Mouse (Mus musculus) splenic B cell, adult 2 months (primary cell): Measurements from ENCODE around the gene Igfbp7.

ENCODE experiments used
- DNase-seq: peaks from one replicate; pipeline ENCODE4 v3.0.0-alpha.2; 2011; ENCODE audit warnings: low read depth, low spot score
- H3K27me3 ChIP-seq: 2 replicates; pipeline ENCODE4 v1.6.1; 2012; ENCODE audit warnings: mild to moderate bottlenecking, low read length, moderate library complexity, mixed read lengths; ENCODE audit not compliant: control insufficient read depth, poor library complexity, insufficient read depth, severe bottlenecking
- H3K36me3 ChIP-seq: 2 replicates; pipeline ENCODE4 v1.6.1; 2012; ENCODE audit warnings: mild to moderate bottlenecking, low read length, moderate library complexity, mixed read lengths; ENCODE audit not compliant: control insufficient read depth, poor library complexity, insufficient read depth, severe bottlenecking

Gene Igfbp7

DNA sequence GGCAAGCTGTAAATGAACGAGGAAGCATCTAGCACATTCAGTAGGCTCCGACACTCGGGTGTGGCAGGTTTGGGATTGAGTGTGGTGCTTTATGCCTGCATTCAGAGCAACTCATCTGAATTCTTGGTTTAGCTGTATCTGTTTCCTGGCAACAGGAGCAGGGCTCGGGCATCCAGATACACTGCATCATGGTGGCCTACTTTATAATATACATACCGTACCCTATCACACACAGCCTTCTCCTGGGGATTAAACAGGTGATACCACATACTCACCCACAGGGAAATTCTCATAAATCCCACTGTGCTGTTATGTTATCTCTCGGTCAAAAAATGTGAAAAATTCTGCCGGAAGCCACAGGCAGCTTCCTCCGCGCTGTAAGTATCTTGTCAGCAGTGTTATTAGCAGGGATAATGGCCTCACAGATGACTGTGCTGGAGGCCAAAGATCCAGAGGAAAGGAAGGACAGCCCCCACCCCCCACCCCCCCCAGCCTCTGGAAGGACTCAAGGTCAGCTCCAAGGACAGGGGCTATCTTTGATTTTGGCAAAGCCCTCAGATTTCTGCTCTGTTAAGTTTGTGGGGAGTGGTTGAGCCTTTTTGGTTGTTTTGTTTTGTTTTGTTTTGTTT, 13.7 kb downstream of the Igfbp7 start:
- Histone ChIP-seq H3K27me3 (no peaks in the 10 kb centered on the region), H3K36me3 (no peaks in the 10 kb centered on the region)
- DNase-seq, result no peak

GRCm38 (mm10) chr5:77393094-77393619, 14.7 kb downstream of the Igfbp7 start:
- no peak for DNase-seq
- H3K36me3 ChIP-seq, result no peaks in the 10 kb centered on the region
- no peaks in the 10 kb centered on the region for H3K27me3 ChIP-seq

DNA sequence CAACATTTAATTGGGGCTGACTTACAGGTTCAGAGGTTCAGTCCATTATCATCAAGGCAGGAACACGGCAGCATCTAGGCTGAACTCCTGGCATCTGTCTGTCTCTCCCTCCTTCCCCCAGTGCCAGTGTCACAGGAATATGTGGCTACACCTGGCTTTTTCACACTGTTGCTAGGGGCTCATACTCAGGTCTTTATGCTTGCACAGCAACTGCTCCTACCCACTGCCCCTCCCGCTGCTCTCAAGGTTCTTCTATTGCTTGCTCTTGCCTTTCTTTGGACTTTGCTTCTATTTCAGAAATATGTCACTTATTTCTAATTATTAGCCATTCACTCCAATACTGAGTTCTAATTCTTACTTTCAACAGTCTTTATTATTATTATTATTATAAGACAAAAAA, 17.6 kb downstream of the Igfbp7 start:
- Histone ChIP-seq H3K27me3 (no peaks in the 10 kb centered on the region), H3K36me3 (no peaks in the 10 kb centered on the region)
- no peak for DNase-seq

- no peaks in the 10 kb centered on the region for H3K27me3 ChIP-seq
- DNase-seq, result no peak
Observed at GRCm38 (mm10) chr5:77388359-77388758, 19.5 kb downstream of the Igfbp7 start.

GRCm38 (mm10) chr5:77387414-77387704, 20.5 kb downstream of the Igfbp7 start:
- no peaks in the 10 kb centered on the region for H3K36me3 ChIP-seq
- DNase-seq, result no peak
- H3K27me3 ChIP-seq, result no peaks in the 10 kb centered on the region

More at GRCm38 (mm10) chr5:77388359-77388758, 19.5 kb downstream of the Igfbp7 start:
- no peaks in the 10 kb centered on the region for H3K36me3 ChIP-seq

DNA sequence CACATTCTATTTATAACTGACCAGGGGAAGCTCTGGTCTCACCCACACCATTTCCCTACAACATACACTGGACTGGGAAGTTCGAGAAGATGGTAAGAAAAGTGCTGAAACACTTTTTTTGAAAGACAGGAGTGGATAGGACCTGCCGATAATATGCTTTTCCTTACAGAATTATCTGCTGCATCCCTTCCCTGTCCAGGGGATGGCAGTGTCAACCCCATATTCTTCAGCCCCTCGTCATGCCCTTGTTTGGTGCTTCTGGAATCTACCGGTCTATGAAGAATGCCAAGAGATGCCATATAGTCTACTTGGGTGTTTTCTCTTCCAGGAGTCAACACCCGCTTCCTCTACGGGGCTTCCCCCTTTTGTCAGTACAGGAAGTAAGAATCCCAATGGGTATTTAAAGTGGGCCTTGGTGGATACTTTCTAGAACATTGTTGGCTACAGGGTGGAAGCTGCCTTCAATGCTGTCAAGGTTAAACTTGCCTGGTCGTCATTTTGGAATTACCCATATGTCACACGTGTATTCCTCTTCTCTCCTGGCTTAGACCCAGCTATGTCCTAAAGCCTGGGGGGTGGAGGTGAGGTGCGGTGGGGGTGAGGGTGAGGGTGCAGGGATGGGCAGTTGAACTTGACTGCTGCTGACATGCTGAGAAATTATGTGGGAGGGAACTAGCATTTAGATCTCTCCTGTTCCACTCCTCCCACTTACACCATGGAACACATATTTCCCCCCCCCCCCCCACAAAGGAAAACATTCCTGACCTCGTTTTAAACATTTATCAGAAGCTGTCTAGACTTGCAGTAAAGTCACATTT, 21.0 kb downstream of the Igfbp7 start:
- Histone ChIP-seq H3K27me3 (no peaks in the 10 kb centered on the region), H3K36me3 (no peaks in the 10 kb centered on the region)
- no peak for DNase-seq

GRCm38 (mm10) chr5:77385900-77386595, 21.8 kb downstream of the Igfbp7 start:
- no peaks in the 10 kb centered on the region for H3K36me3 ChIP-seq
- H3K27me3 ChIP-seq, result no peaks in the 10 kb centered on the region
- no peak for DNase-seq

GRCm38 (mm10) chr5:77385221-77385620, 22.6 kb downstream of the Igfbp7 start:
- H3K27me3 ChIP-seq, result no peaks in the 10 kb centered on the region
- no peaks in the 10 kb centered on the region for H3K36me3 ChIP-seq
- DNase-seq, result no peak

DNA sequence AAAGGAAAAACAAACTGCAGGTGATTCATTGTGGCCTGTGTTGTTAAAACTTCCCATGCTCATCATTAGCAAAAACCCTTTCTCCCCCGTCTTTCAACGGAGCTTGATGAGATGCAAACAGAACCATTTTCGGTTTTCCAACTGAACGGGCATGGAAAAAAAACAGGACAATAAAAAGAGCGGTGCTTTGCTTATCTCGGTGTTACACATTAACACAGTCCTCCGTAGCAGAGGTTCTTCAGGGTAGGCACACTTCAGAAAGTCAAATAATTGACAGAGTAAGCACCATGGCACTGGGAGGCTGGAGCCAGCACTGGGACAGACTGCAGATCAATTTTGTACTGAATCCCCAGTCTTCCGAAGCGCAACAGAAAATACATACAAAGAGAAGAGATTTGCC, 23.1 kb downstream of the Igfbp7 start:
- DNase-seq, result no peak
- no peaks in the 10 kb centered on the region for H3K27me3 ChIP-seq
- no peaks in the 10 kb centered on the region for H3K36me3 ChIP-seq

DNA sequence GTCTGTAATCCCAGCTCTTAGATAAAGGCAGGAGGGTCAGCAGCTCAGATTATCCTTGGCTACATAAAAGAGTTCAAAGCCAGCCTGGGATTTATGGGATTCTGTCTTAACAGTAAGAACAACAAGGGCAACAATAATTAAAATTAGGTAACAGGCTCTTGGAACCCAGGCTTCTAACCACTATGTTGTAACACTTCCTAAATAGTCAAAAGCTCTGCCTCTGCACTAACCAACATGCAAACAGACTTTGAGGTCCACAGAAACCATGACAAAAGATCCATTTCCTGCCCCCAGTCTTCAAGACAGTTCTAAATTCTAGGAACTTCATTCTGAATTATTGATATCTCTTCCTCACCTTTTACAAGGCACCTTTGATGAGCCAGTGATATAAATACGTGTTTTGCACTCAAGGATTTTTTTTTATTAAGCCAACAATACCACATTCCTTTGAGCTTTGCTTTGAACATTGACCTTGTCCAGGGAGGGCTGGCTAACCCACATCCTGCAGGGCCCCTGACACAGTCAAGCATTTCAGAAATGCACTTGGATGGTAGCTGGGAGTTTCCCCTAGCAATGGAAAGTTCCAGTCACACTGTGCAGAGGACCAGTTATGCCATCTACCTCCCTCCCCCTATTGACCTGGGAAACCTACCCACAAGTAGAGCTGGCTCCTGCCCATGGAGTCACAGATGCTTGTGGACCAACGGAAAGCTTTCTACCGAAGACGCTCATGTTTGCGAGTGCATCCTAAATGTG, 23.9 kb downstream of the Igfbp7 start:
- Histone ChIP-seq H3K36me3 (no peaks in the 10 kb centered on the region), H3K27me3 (no peaks in the 10 kb centered on the region)
- DNase-seq, result no peak

GRCm38 (mm10) chr5:77381686-77382085, 26.2 kb downstream of the Igfbp7 start:
- no peak for DNase-seq
- H3K36me3 ChIP-seq, result no peaks in the 10 kb centered on the region
- no peaks in the 10 kb centered on the region for H3K27me3 ChIP-seq

GRCm38 (mm10) chr5:77381283-77381682, 26.6 kb downstream of the Igfbp7 start:
- DNase-seq, result no peak
- no peaks in the 10 kb centered on the region for H3K36me3 ChIP-seq
- no peaks in the 10 kb centered on the region for H3K27me3 ChIP-seq

DNA sequence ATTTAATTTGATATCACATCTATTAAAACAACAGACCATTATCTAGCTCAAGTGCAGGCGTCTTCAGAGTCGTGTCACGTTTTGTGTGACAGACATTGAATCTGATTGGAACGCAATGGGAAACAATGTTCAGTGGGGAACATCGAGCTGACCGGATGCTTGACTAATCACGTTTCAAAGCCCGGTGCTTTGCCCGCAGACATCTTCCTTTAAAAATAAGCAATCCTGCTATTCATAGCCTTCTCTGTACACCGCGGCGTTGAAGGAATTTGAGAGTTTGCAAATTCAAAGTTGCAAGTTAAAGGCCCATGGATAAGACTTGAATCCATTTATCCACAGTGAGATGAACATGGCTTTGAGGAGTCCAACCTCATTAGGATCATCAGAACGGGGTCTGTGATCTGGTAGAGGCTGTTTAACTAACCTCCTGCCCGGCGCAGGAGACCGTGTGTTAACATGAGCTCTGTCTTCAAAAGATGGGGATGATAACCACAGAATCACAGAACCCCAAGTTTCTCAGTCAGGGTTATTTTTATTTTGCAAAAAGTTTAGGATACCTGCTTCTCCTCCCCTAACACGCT, 27.4 kb downstream of the Igfbp7 start:
- no peaks in the 10 kb centered on the region for H3K27me3 ChIP-seq
- no peaks in the 10 kb centered on the region for H3K36me3 ChIP-seq
- no peak for DNase-seq

DNA sequence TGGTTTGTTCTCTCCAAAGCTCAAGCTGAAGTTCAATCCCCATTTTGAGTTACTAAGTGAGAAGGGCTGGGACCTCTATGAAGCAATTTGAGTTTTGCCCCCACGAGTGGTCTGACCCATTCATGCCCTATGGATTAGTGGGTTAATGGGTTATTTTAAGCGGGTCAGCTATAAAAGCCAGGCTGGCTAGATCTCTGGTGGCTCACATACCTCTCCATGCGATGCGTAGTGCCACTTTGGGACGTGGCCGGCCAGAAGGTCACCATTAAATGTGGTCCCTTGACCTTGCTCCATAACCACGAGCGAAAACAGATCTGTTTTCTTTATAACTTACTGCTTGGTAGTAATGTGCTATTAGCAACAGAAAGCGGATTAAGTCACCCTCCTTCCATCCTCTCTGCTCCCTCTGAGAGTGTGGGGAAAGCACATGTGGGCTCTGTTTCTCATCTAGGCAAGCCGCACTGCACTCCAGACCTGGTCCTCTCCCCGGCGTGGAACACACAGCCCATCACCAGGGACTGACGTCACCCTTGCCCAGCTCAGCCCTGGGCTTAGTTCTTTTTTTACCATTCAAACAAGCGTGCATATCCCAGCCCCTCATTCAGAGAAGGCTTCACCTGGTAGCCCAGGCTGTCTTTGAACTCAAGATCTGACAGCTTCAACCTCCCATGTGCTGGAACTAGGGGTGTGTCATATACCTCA, 28.3 kb downstream of the Igfbp7 start:
- DNase-seq, result no peak
- H3K36me3 ChIP-seq, result no peaks in the 10 kb centered on the region
- H3K27me3 ChIP-seq, result no peaks in the 10 kb centered on the region
